Mouse (Mus musculus) erythroblast, adult 5-6 weeks (primary cell): ENCODE measurements at regions not wholly inside any gene's neighbourhood (a gene's known extent, or its start where the extent isn't known, plus 50 kb on each side); places are given as distances from the start of the nearest gene placed in this dataset.

ENCODE experiments used
- ATAC-seq: replicated peaks from 2 replicates; pipeline ENCODE4 v1.8.0; 2016; ENCODE audit warnings: moderate number of reproducible peaks, mild to moderate bottlenecking, moderate TSS enrichment, inconsistent platforms; ENCODE audit not compliant: poor library complexity, low FRiP score, severe bottlenecking

- no peak for ATAC-seq
Observed at GRCm38 (mm10) chr14:25371021-25371400, 88.0 kb upstream of the Zmiz1 start.

- no peak for ATAC-seq
Observed at GRCm38 (mm10) chr14:25371661-25372060, 87.3 kb upstream of the Zmiz1 start.

GRCm38 (mm10) chr14:25372581-25372980 lies 86.4 kb upstream of the Zmiz1 start:
- no peak for ATAC-seq

GRCm38 (mm10) chr14:25373167-25373566 lies 85.8 kb upstream of the Zmiz1 start:
- ATAC-seq: no peak

GRCm38 (mm10) chr14:25375001-25375400 lies 84.0 kb upstream of the Zmiz1 start:
- no peak for ATAC-seq

- no peak for ATAC-seq
Observed at GRCm38 (mm10) chr14:25377091-25377490, 81.9 kb upstream of the Zmiz1 start.

GRCm38 (mm10) chr14:25377554-25377899 lies 81.5 kb upstream of the Zmiz1 start:
- ATAC-seq: no peak

- no peak for ATAC-seq
Observed at GRCm38 (mm10) chr14:25377900-25378716, 80.9 kb upstream of the Zmiz1 start.

- ATAC-seq: no peak
Observed at GRCm38 (mm10) chr14:25378717-25379224, 80.2 kb upstream of the Zmiz1 start.

- no peak for ATAC-seq
Observed at GRCm38 (mm10) chr14:25383169-25383824, 75.7 kb upstream of the Zmiz1 start.

GRCm38 (mm10) chr14:25385644-25386043 lies 73.3 kb upstream of the Zmiz1 start:
- no peak for ATAC-seq

GRCm38 (mm10) chr14:25387780-25388179 lies 71.2 kb upstream of the Zmiz1 start:
- ATAC-seq: no peak

GRCm38 (mm10) chr14:25389314-25389713 lies 69.7 kb upstream of the Zmiz1 start:
- no peak for ATAC-seq

GRCm38 (mm10) chr14:25392412-25392811 lies 66.6 kb upstream of the Zmiz1 start:
- 0 out of 2 replicates have a peak, but pooled peaks have one; percentile 44 for ATAC-seq

GRCm38 (mm10) chr14:25392940-25393339 lies 66.0 kb upstream of the Zmiz1 start:
- ATAC-seq: no peak

- ATAC-seq: no peak
Observed at GRCm38 (mm10) chr14:25394931-25395330, 64.1 kb upstream of the Zmiz1 start.

- peak; percentile 88 for ATAC-seq
Observed at GRCm38 (mm10) chr14:25396990-25397531, 61.9 kb upstream of the Zmiz1 start.

- no peak for ATAC-seq
Observed at GRCm38 (mm10) chr14:25397751-25398150, 61.2 kb upstream of the Zmiz1 start.

GRCm38 (mm10) chr14:25398745-25399144 lies 60.2 kb upstream of the Zmiz1 start:
- no peak for ATAC-seq

- no peak for ATAC-seq
Observed at GRCm38 (mm10) chr14:25399286-25399685, 59.7 kb upstream of the Zmiz1 start.
